Mouse (Mus musculus): ENCODE measurements around the gene Wfs1.

DNA sequence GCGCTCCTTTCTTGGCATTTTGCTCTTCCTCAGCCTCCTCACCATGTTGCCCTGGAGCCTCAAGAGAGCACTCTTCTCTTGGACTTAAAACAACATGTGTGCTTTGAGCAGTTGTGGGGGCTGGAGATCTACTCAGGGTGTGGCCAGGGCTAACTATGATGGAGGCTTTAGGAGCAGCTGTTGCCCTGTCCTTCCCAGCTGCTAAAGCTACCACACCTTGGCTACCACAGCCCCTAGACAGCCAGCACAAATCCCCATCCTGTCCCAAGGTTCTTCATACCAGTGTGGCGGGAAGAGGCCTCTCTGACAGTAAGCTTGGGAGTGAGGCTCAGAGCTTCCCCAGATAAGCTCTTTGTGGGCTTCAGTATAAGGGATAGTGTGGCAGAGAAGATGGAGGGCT, 43.3 kb downstream of the Wfs1 start:
- no peak for TF ChIP-seq CTCF (IDR thresholded peaks at IDR 0.05)
- TF ChIP-seq EP300 (IDR thresholded peaks at IDR 0.05): no peak
